Mouse (Mus musculus): ENCODE results near the gene Vash1. TPM values are rescaled to one million over a fixed set of nuclear protein-coding genes. Genes with fewer than 3 reads are reported as not detected.

Gene Vash1
- polyA plus RNA-seq, 1 experiment: 15.2 TPM

GRCm38 (mm10) chr12:86734319-86734810 lies 55.9 kb downstream of the Vash1 start, which contains the start of gene Lrrc74a:
TSS of gene Lrrc74a (plus strand) at chr12:86734369.
- no peak for DNase-seq
- no peaks in the 10 kb centered on the region for H3K4me1 ChIP-seq (ENCODE audit: control insufficient read depth, insufficient read depth, low read length)
- no peak for TF ChIP-seq POLR2A (IDR thresholded peaks at IDR 0.05; ENCODE audit: borderline replicate concordance, extremely low read depth, low read depth, low read length)
- no peak within 1 kb of the TSS for H3K4me3 ChIP-seq (replicated peaks; ENCODE audit: extremely low read depth, low read depth, low read length)
- WGBS: 83% methylated on average over 8 of the region's 8 CpGs

Other genes with a start within 250 kb of the Vash1 start
- 5.7 and 7.3 TPM in 2 replicates for gene Angel1, start 47.8 kb downstream of the Vash1 start, polyA plus RNA-seq (2012; rRNA removed)
- not detected in 2 replicates for gene Lrrc74a, start 55.7 kb downstream of the Vash1 start, polyA plus RNA-seq (2012; rRNA removed)
- 50.0 and 79.4 TPM in 2 replicates for gene Irf2bpl, start 206.1 kb downstream of the Vash1 start, polyA plus RNA-seq (2012; rRNA removed)

Data from lung, adult 2 months (tissue).